Mouse (Mus musculus): ENCODE results near the gene Cdk5rap1. TPM values are rescaled to one million over a fixed set of nuclear protein-coding genes. Genes with fewer than 3 reads are reported as not detected.
"Not testable (repeated sequence)": the region's sequence is repeated elsewhere in the genome, so short reads cannot be mapped to it uniquely, and the experiment has no call there.

Cdk5rap1 gene
- polyA plus RNA-seq, 1 experiment from 2014 or later, result 19.7 TPM

GRCm38 (mm10) chr2:154339356-154339755 is 33.5 kb downstream of the Cdk5rap1 start:
- 69% methylated on average over 2 of the region's 2 CpGs for WGBS
- Histone ChIP-seq H3K27me3 (ENCODE audit: control insufficient read depth, insufficient read depth, low read depth, low read length) (no peaks in the 10 kb centered on the region), H3K4me2 (ENCODE audit: low read depth, low read length) (no peak overlapping the region), H3K4me1 (replicated peaks; ENCODE audit: control insufficient read depth, insufficient read depth, low read length) (no peaks in the 10 kb centered on the region), H3K4me3 (ENCODE audit: low read length) (no peak overlapping the region), H3K36me3 (ENCODE audit: control insufficient read depth, insufficient read depth, low read length) (peaks cover 12% of the 10 kb centered on the region), H3K9ac (ENCODE audit: low read length) (no peak overlapping the region), H3K27ac (ENCODE audit: low read length) (no peak overlapping the region), H3K9me3 (ENCODE audit: control insufficient read depth, low read length) (no peaks in the 10 kb centered on the region)
- no peak for ATAC-seq (ENCODE audit: low read depth)

GRCm38 (mm10) chr2:154338161-154338560 is 34.6 kb downstream of the Cdk5rap1 start:
- Histone ChIP-seq H3K27ac (ENCODE audit: low read length) (no peak overlapping the region), H3K9ac (ENCODE audit: low read length) (no peak overlapping the region), H3K9me3 (ENCODE audit: control insufficient read depth, low read length) (no peaks in the 10 kb centered on the region; the same call in 1 of the 2 replicates), H3K4me1 (replicated peaks; ENCODE audit: control insufficient read depth, insufficient read depth, low read length) (no peaks in the 10 kb centered on the region), H3K4me3 (ENCODE audit: low read length) (no peak overlapping the region), H3K36me3 (ENCODE audit: control insufficient read depth, insufficient read depth, low read length) (peaks cover 12% of the 10 kb centered on the region), H3K27me3 (ENCODE audit: control insufficient read depth, insufficient read depth, low read depth, low read length) (no peaks in the 10 kb centered on the region), H3K4me2 (ENCODE audit: low read depth, low read length) (no peak overlapping the region)
- WGBS, result 53% methylated on average over 1 of the region's 1 CpGs
- ATAC-seq (ENCODE audit: low read depth), result no peak

GRCm38 (mm10) chr2:154335572-154335971 is 37.2 kb downstream of the Cdk5rap1 start:
- H3K4me1 ChIP-seq (replicated peaks; ENCODE audit: control insufficient read depth, insufficient read depth, low read length), result no peaks in the 10 kb centered on the region
- no peaks in the 10 kb centered on the region for H3K27me3 ChIP-seq (ENCODE audit: control insufficient read depth, insufficient read depth, low read depth, low read length)
- no peak overlapping the region for H3K4me2 ChIP-seq (ENCODE audit: low read depth, low read length)
- peaks cover 9% of the 10 kb centered on the region for H3K36me3 ChIP-seq (ENCODE audit: control insufficient read depth, insufficient read depth, low read length)
- H3K4me3 ChIP-seq (ENCODE audit: low read length), result no peak overlapping the region
- WGBS, result 79% methylated on average over 4 of the region's 4 CpGs
- no peak overlapping the region for H3K9ac ChIP-seq (ENCODE audit: low read length)
- H3K9me3 ChIP-seq (ENCODE audit: control insufficient read depth, low read length), result no peaks in the 10 kb centered on the region; the same call in 1 of the 2 replicates
- no peak for ATAC-seq (ENCODE audit: low read depth)
- H3K27ac ChIP-seq (ENCODE audit: low read length), result no peak overlapping the region

GRCm38 (mm10) chr2:154326852-154327251 is 46.0 kb downstream of the Cdk5rap1 start:
- Histone ChIP-seq H3K4me1 (replicated peaks; ENCODE audit: control insufficient read depth, insufficient read depth, low read length) (no peaks in the 10 kb centered on the region), H3K4me2 (ENCODE audit: low read depth, low read length) (no peak overlapping the region), H3K9me3 (ENCODE audit: control insufficient read depth, low read length) (no peaks in the 10 kb centered on the region), H3K4me3 (ENCODE audit: low read length) (no peak overlapping the region), H3K27ac (ENCODE audit: low read length) (no peak overlapping the region), H3K36me3 (ENCODE audit: control insufficient read depth, insufficient read depth, low read length) (no peaks in the 10 kb centered on the region), H3K27me3 (ENCODE audit: control insufficient read depth, insufficient read depth, low read depth, low read length) (no peaks in the 10 kb centered on the region), H3K9ac (ENCODE audit: low read length) (no peak overlapping the region)
- WGBS, result 75% methylated on average over 3 of the region's 3 CpGs
- no peak for ATAC-seq (ENCODE audit: low read depth)

GRCm38 (mm10) chr2:154313771-154314170 is 59.0 kb downstream of the Cdk5rap1 start:
- not testable (repeated sequence) for H3K27ac ChIP-seq (ENCODE audit: low read length); H3K4me1 ChIP-seq (replicated peaks; ENCODE audit: control insufficient read depth, insufficient read depth, low read length); H3K9ac ChIP-seq (ENCODE audit: low read length); ATAC-seq (ENCODE audit: low read depth); H3K4me3 ChIP-seq (ENCODE audit: low read length); H3K9me3 ChIP-seq (ENCODE audit: control insufficient read depth, low read length); H3K36me3 ChIP-seq (ENCODE audit: control insufficient read depth, insufficient read depth, low read length); H3K4me2 ChIP-seq (ENCODE audit: low read depth, low read length); H3K27me3 ChIP-seq (ENCODE audit: control insufficient read depth, insufficient read depth, low read depth, low read length)
- WGBS, result 62% methylated on average over 4 of the region's 5 CpGs

- not testable (repeated sequence) for H3K27me3 ChIP-seq (ENCODE audit: control insufficient read depth, insufficient read depth, low read depth, low read length); H3K36me3 ChIP-seq (ENCODE audit: control insufficient read depth, insufficient read depth, low read length); H3K9me3 ChIP-seq (ENCODE audit: control insufficient read depth, low read length); H3K4me2 ChIP-seq (ENCODE audit: low read depth, low read length); H3K4me1 ChIP-seq (replicated peaks; ENCODE audit: control insufficient read depth, insufficient read depth, low read length); H3K27ac ChIP-seq (ENCODE audit: low read length); H3K9ac ChIP-seq (ENCODE audit: low read length); H3K4me3 ChIP-seq (ENCODE audit: low read length); ATAC-seq (ENCODE audit: low read depth)
- 73% methylated on average over 4 of the region's 4 CpGs for WGBS
These were observed 65.9 kb downstream of the Cdk5rap1 start, which contains the start of gene Bpifb9b for GRCm38 (mm10) chr2:154306927-154307326. Gene Bpifb9b (plus strand): TSS chr2:154307227.

- not testable (repeated sequence) for H3K9me3 ChIP-seq (ENCODE audit: control insufficient read depth, low read length); H3K9ac ChIP-seq (ENCODE audit: low read length); H3K27me3 ChIP-seq (ENCODE audit: control insufficient read depth, insufficient read depth, low read depth, low read length); H3K4me3 ChIP-seq (ENCODE audit: low read length); H3K4me1 ChIP-seq (replicated peaks; ENCODE audit: control insufficient read depth, insufficient read depth, low read length); ATAC-seq (ENCODE audit: low read depth); H3K36me3 ChIP-seq (ENCODE audit: control insufficient read depth, insufficient read depth, low read length); H3K4me2 ChIP-seq (ENCODE audit: low read depth, low read length); H3K27ac ChIP-seq (ENCODE audit: low read length)
- 57% methylated on average over 1 of the region's 3 CpGs for WGBS
These were observed 68.2 kb downstream of the Cdk5rap1 start for GRCm38 (mm10) chr2:154304604-154305003.

GRCm38 (mm10) chr2:154301763-154302162 is 71.0 kb downstream of the Cdk5rap1 start:
- H3K4me2 ChIP-seq (ENCODE audit: low read depth, low read length), result no peak overlapping the region
- H3K4me1 ChIP-seq (replicated peaks; ENCODE audit: control insufficient read depth, insufficient read depth, low read length), result no peaks in the 10 kb centered on the region
- WGBS, result 82% methylated on average over 3 of the region's 3 CpGs
- no peaks in the 10 kb centered on the region for H3K27me3 ChIP-seq (ENCODE audit: control insufficient read depth, insufficient read depth, low read depth, low read length)
- no peak overlapping the region for H3K27ac ChIP-seq (ENCODE audit: low read length)
- H3K9ac ChIP-seq (ENCODE audit: low read length), result no peak overlapping the region
- no peaks in the 10 kb centered on the region for H3K36me3 ChIP-seq (ENCODE audit: control insufficient read depth, insufficient read depth, low read length)
- H3K9me3 ChIP-seq (ENCODE audit: control insufficient read depth, low read length), result no peaks in the 10 kb centered on the region
- no peak overlapping the region for H3K4me3 ChIP-seq (ENCODE audit: low read length)
- no peak for ATAC-seq (ENCODE audit: low read depth)

- Histone ChIP-seq H3K4me1 (replicated peaks; ENCODE audit: control insufficient read depth, insufficient read depth, low read length) (no peaks in the 10 kb centered on the region), H3K27me3 (ENCODE audit: control insufficient read depth, insufficient read depth, low read depth, low read length) (no peaks in the 10 kb centered on the region), H3K9ac (ENCODE audit: low read length) (no peak overlapping the region), H3K36me3 (ENCODE audit: control insufficient read depth, insufficient read depth, low read length) (no peaks in the 10 kb centered on the region), H3K9me3 (ENCODE audit: control insufficient read depth, low read length) (no peaks in the 10 kb centered on the region), H3K4me3 (ENCODE audit: low read length) (no peak overlapping the region), H3K27ac (ENCODE audit: low read length) (no peak overlapping the region), H3K4me2 (ENCODE audit: low read depth, low read length) (no peak overlapping the region)
- 15% methylated on average over 1 of the region's 1 CpGs for WGBS
- ATAC-seq (ENCODE audit: low read depth), result peak; percentile 47; the same call in 1 of the 2 replicates
These were observed 72.3 kb downstream of the Cdk5rap1 start for GRCm38 (mm10) chr2:154300496-154300895.

- under 1% methylated on average over 9 of the region's 10 CpGs for WGBS
- peak overlapping the region; percentile 34; the same call in 1 of the 2 replicates for H3K4me2 ChIP-seq (ENCODE audit: low read depth, low read length)
These were observed 78.1 kb downstream of the Cdk5rap1 start for GRCm38 (mm10) chr2:154294746-154295145.

More at GRCm38 (mm10) chr2:154294746-154295145, 78.1 kb downstream of the Cdk5rap1 start:
- H3K27ac ChIP-seq (ENCODE audit: low read length); H3K36me3 ChIP-seq (ENCODE audit: control insufficient read depth, insufficient read depth, low read length); H3K27me3 ChIP-seq (ENCODE audit: control insufficient read depth, insufficient read depth, low read depth, low read length); ATAC-seq (ENCODE audit: low read depth); H3K4me3 ChIP-seq (ENCODE audit: low read length); H3K9me3 ChIP-seq (ENCODE audit: control insufficient read depth, low read length); H3K4me1 ChIP-seq (replicated peaks; ENCODE audit: control insufficient read depth, insufficient read depth, low read length); H3K9ac ChIP-seq (ENCODE audit: low read length): not testable (repeated sequence)

All from lung, embryonic 16.5 days (tissue).